Mouse (Mus musculus) megakaryocyte-erythroid progenitor cell, adult 5-6 weeks (primary cell): ENCODE data around the gene Rps6kb2. TPM values are rescaled to one million over a fixed set of nuclear protein-coding genes. Genes with fewer than 3 reads are reported as not detected.
A peak's percentile ranks its signal among the peaks of the same experiment; 100 is the strongest.
"Not testable (repeated sequence)": the region's sequence is repeated elsewhere in the genome, so short reads cannot be mapped to it uniquely, and the experiment has no call there.

Experiments
- ATAC-seq: replicated peaks from 2 replicates; pipeline ENCODE4 v1.8.0; 2016; ENCODE audit warnings: mild to moderate bottlenecking, inconsistent platforms; ENCODE audit not compliant: severe bottlenecking, poor library complexity, low FRiP score, low TSS enrichment
- total RNA-seq, 2 experiments: library from RNA; stranded (forward) in 1 of 2; stranded (reverse) in 1 of 2; fragments of 200-1000, 215-1000 nt in 1 of 2; fragments of >200 nt in 1 of 2; fragmentation: Nextera tagmentation in 1 of 2; gene quantifications; 2 replicates each; pipeline ENCODE4 v1.2.3; 2014 to 2017

The Rps6kb2 gene
- total RNA-seq, 2 experiments from 2014 or later: 39.7 to 60.9 TPM

GRCm38 (mm10) chr19:4144550-4145498 is 18.3 kb downstream of the Rps6kb2 start:
- ATAC-seq: no peak

- ATAC-seq: no peak
Observed at GRCm38 (mm10) chr19:4143759-4144268, 19.3 kb downstream of the Rps6kb2 start, which contains the start of gene Cabp4. Cabp4 (minus strand) TSS chr19:4144033.

GRCm38 (mm10) chr19:4142416-4143173 is 20.6 kb downstream of the Rps6kb2 start:
- ATAC-seq: 0 out of 2 replicates have a peak, but pooled peaks have one; percentile 6

GRCm38 (mm10) chr19:4140147-4140546 is 23.0 kb downstream of the Rps6kb2 start:
- ATAC-seq: no peak

- ATAC-seq: no peak
Observed at GRCm38 (mm10) chr19:4139446-4139845, 23.7 kb downstream of the Rps6kb2 start, which contains the start of gene Gpr152. Gpr152 (plus strand) TSS chr19:4139787.

GRCm38 (mm10) chr19:4137913-4138312 is 25.2 kb downstream of the Rps6kb2 start:
- no peak for ATAC-seq

- peak; percentile 65; the same call in 1 of the 2 replicates for ATAC-seq
Observed at GRCm38 (mm10) chr19:4136463-4136862, 26.7 kb downstream of the Rps6kb2 start.

- ATAC-seq: peak; percentile 74; the same call in 1 of the 2 replicates
Observed at GRCm38 (mm10) chr19:4135963-4136345, 27.2 kb downstream of the Rps6kb2 start.

GRCm38 (mm10) chr19:4135229-4135962 is 27.8 kb downstream of the Rps6kb2 start:
- not testable (repeated sequence) for ATAC-seq

GRCm38 (mm10) chr19:4134354-4134753 is 28.8 kb downstream of the Rps6kb2 start:
- ATAC-seq: no peak

GRCm38 (mm10) chr19:4131768-4132167 is 31.4 kb downstream of the Rps6kb2 start:
- ATAC-seq: 0 out of 2 replicates have a peak, but pooled peaks have one; percentile 37

- ATAC-seq: peak; percentile 50
Observed at GRCm38 (mm10) chr19:4131075-4131474, 32.1 kb downstream of the Rps6kb2 start.

- no peak for ATAC-seq
Observed at GRCm38 (mm10) chr19:4130106-4130505, 33.0 kb downstream of the Rps6kb2 start.

- ATAC-seq: no peak
Observed at GRCm38 (mm10) chr19:4129462-4129861, 33.7 kb downstream of the Rps6kb2 start.

GRCm38 (mm10) chr19:4126759-4127495 is 36.2 kb downstream of the Rps6kb2 start:
- ATAC-seq: no peak

- ATAC-seq: peak; percentile 85
Observed at GRCm38 (mm10) chr19:4125741-4126696, 37.1 kb downstream of the Rps6kb2 start, which contains the start of gene Aip. Aip (minus strand) TSS chr19:4125858.

- ATAC-seq: not testable (repeated sequence)
Observed at GRCm38 (mm10) chr19:4125268-4125667, 37.9 kb downstream of the Rps6kb2 start.
